ENCODE assay signal across 14 mouse cellular contexts in the genomic region with DNA sequence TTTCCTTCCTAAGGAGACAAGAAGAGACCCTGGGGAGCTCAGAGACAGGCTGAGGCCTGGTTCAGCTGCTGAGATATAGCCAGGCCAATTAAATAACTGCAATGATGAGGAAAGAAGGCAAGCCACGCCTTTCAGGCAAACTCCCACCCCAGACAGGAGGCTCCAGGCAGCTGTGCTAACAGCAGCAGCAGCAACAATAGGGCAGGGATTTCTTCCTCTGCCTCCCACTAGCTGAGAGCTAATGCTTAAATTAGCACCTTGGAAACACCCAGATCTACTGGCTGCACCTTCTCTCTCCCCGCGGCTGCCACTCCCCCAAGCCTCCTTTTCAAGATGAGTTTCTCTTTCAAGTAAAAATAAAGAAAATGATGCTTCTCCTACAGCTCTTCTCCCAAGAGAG. TPM values are rescaled to one million over a fixed set of nuclear protein-coding genes. Genes with fewer than 3 reads are reported as not detected.
DNase-seq lines count a peak whose midpoint lies in the region; ATAC-seq and TF ChIP-seq lines count a peak whose summit lies in the region.
"Had no signal": no experiment of that assay in that cellular context is flagged by ENCODE, and none has a peak within 500 bp of the region (broad histone marks: within the 10 kb centered on the region; RNA-seq: fewer than 3 reads in every experiment).

No protein-coding gene starts in this region.

- no peak for ATAC-seq in hindbrain, embryonic 11.5 days (ENCODE audit: low FRiP score)
- ATAC-seq in midbrain, embryonic 15.5 days (replicated peaks): no peak
- ATAC-seq in lung, postnatal 0 days: no peak

- H3K4me3 ChIP-seq in hindbrain, embryonic 11.5 days (ENCODE audit: low read depth, low read length): no peak overlapping the region
- no peak overlapping the region for H3K4me3 ChIP-seq in hindbrain, embryonic 10.5 days
- no peak overlapping the region for H3K4me3 ChIP-seq in midbrain, embryonic 15.5 days
- H3K4me3 ChIP-seq in lung, postnatal 0 days (ENCODE audit: low read depth, low read length): no peak overlapping the region
- H3K4me3 ChIP-seq: heart, embryonic 10.5 days; lung, embryonic 15.5 days had no signal

- no peak overlapping the region for H3K9ac ChIP-seq in hindbrain, embryonic 11.5 days (ENCODE audit: low read depth, low read length)
- H3K9ac ChIP-seq in midbrain, embryonic 15.5 days: no peak overlapping the region
- no peak overlapping the region for H3K9ac ChIP-seq in lung, postnatal 0 days (replicated peaks; ENCODE audit: low read depth)
- H3K9ac ChIP-seq: lung, embryonic 15.5 days had no signal

- peak overlapping the region; percentile 7; the same call in 1 of the 2 replicates for H3K4me2 ChIP-seq in hindbrain, embryonic 11.5 days (replicated peaks; ENCODE audit: low read depth, low read length)
- H3K4me2 ChIP-seq in midbrain, embryonic 15.5 days: peak overlapping the region; percentile 3
- H3K4me2 ChIP-seq in lung, postnatal 0 days (replicated peaks; ENCODE audit: low read depth, low read length): no peak overlapping the region
- H3K4me2 ChIP-seq: lung, embryonic 15.5 days had no signal

- H3K27me3 ChIP-seq in hindbrain, embryonic 11.5 days (ENCODE audit: control insufficient read depth, insufficient read depth, low read length): peaks cover 6% of the 10 kb centered on the region; the same call in 1 of the 2 replicates
- peaks cover 18% of the 10 kb centered on the region for H3K27me3 ChIP-seq in hindbrain, embryonic 10.5 days (ENCODE audit: insufficient read depth, poor library complexity, severe bottlenecking)
- H3K27me3 ChIP-seq in midbrain, embryonic 15.5 days (replicated peaks): no peaks in the 10 kb centered on the region
- no peaks in the 10 kb centered on the region for H3K27me3 ChIP-seq in lung, postnatal 0 days (replicated peaks; ENCODE audit: insufficient read depth, low read length)

- DNase-seq in hindbrain, embryonic 11.5 days (ENCODE audit: low spot score): no peak
- DNase-seq in hindbrain, embryonic 10.5 days (ENCODE audit: low spot score): no peak
- DNase-seq in MN1 (ENCODE audit: low spot score): peak; percentile 26
- peak; percentile 87 for DNase-seq in brain, adult 2 months (ENCODE audit: low read depth, low spot score)
- DNase-seq in lung, postnatal 14 days: no peak
- DNase-seq in spleen, adult 12 weeks (ENCODE audit: low spot score): no peak
- DNase-seq in lung, postnatal 0 days (ENCODE audit: low spot score): no peak
- DNase-seq: adrenal gland, postnatal 14 days; layer of hippocampus, postnatal 36 days; liver had no signal

- no peaks in the 10 kb centered on the region for H3K36me3 ChIP-seq in hindbrain, embryonic 11.5 days (ENCODE audit: control insufficient read depth, insufficient read depth, low read length)
- 0 out of 2 replicates have a peak, but pooled peaks cover 7% of the 10 kb centered on the region for H3K36me3 ChIP-seq in hindbrain, embryonic 10.5 days
- H3K36me3 ChIP-seq in midbrain, embryonic 15.5 days (replicated peaks): no peaks in the 10 kb centered on the region
- no peaks in the 10 kb centered on the region for H3K36me3 ChIP-seq in lung, postnatal 0 days (ENCODE audit: insufficient read depth, low read length)
- H3K36me3 ChIP-seq: heart, embryonic 10.5 days; lung, embryonic 15.5 days had no signal

- TF ChIP-seq EP300 in lung, postnatal 0 days (IDR thresholded peaks at IDR 0.05): no peak

- WGBS in hindbrain, embryonic 11.5 days: 24% methylated on average over 3 of the region's 3 CpGs
- WGBS in hindbrain, embryonic 10.5 days: 16% methylated on average over 3 of the region's 3 CpGs
- 16% methylated on average over 3 of the region's 3 CpGs for WGBS in midbrain, embryonic 15.5 days
- WGBS in lung, postnatal 0 days: 22% methylated on average over 3 of the region's 3 CpGs

- H3K4me1 ChIP-seq in hindbrain, embryonic 11.5 days (replicated peaks; ENCODE audit: control insufficient read depth, insufficient read depth, low read length): peaks cover 12% of the 10 kb centered on the region
- H3K4me1 ChIP-seq in hindbrain, embryonic 10.5 days (replicated peaks): peaks cover 42% of the 10 kb centered on the region
- H3K4me1 ChIP-seq in midbrain, embryonic 15.5 days: peaks cover 33% of the 10 kb centered on the region
- peaks cover 3% of the 10 kb centered on the region; the same call in 1 of the 2 replicates for H3K4me1 ChIP-seq in lung, postnatal 0 days (ENCODE audit: insufficient read depth, low read depth, low read length)

- peak overlapping the region; percentile 33; the same call in 1 of the 2 replicates for H3K27ac ChIP-seq in hindbrain, embryonic 11.5 days (ENCODE audit: low read depth, low read length)
- no peak overlapping the region for H3K27ac ChIP-seq in hindbrain, embryonic 10.5 days
- no peak overlapping the region for H3K27ac ChIP-seq in midbrain, embryonic 15.5 days
- no peak overlapping the region for H3K27ac ChIP-seq in lung, postnatal 0 days (ENCODE audit: low read length)
- H3K27ac ChIP-seq: heart, embryonic 10.5 days; kidney, postnatal 0 days; lung, embryonic 15.5 days had no signal

- no peak for TF ChIP-seq CTCF in lung, postnatal 0 days (IDR thresholded peaks at IDR 0.05)

- H3K9me3 ChIP-seq in hindbrain, embryonic 11.5 days (ENCODE audit: control insufficient read depth, low read length): no peaks in the 10 kb centered on the region
- no peaks in the 10 kb centered on the region for H3K9me3 ChIP-seq in hindbrain, embryonic 10.5 days
- H3K9me3 ChIP-seq in midbrain, embryonic 15.5 days: no peaks in the 10 kb centered on the region
- H3K9me3 ChIP-seq in lung, postnatal 0 days (ENCODE audit: low read length): no peaks in the 10 kb centered on the region
- H3K9me3 ChIP-seq: heart, embryonic 10.5 days; lung, embryonic 15.5 days had no signal

RNA-seq across cellular contexts. Expression of a gene that starts 3.2 kb away (rescaled TPM):
- polyA plus RNA-seq in hindbrain, embryonic 11.5 days (2014; fragmentation: Nextera tagmentation; extraction: Ambion mirVana): 11.8 and 17.6 TPM in 2 replicates
- 6.2 and 8.3 TPM in 2 replicates for polyA plus RNA-seq in hindbrain, embryonic 10.5 days (2016; fragmentation: Nextera tagmentation; extraction: Ambion mirVana)
- polyA plus RNA-seq in midbrain, embryonic 15.5 days (2015; fragmentation: Nextera tagmentation; extraction: Ambion mirVana): 16.8 and 18.3 TPM in 2 replicates
- 4.7 and 5.2 TPM in 2 replicates for polyA plus RNA-seq in lung, postnatal 0 days (2015; fragmentation: Nextera tagmentation; extraction: Ambion mirVana)

RNA-seq across cellular contexts. Expression of a gene that starts 3.5 kb away (rescaled TPM):
- 2.9 and 3.2 TPM in 2 replicates for polyA plus RNA-seq in hindbrain, embryonic 11.5 days (2014; fragmentation: Nextera tagmentation; extraction: Ambion mirVana)
- polyA plus RNA-seq in hindbrain, embryonic 10.5 days (2016; fragmentation: Nextera tagmentation; extraction: Ambion mirVana): 1.4 and 4.3 TPM in 2 replicates
- polyA plus RNA-seq in midbrain, embryonic 15.5 days (2015; fragmentation: Nextera tagmentation; extraction: Ambion mirVana): 3.3 and 3.5 TPM in 2 replicates
- 8.9 and 9.0 TPM in 2 replicates for polyA plus RNA-seq in lung, postnatal 0 days (2015; fragmentation: Nextera tagmentation; extraction: Ambion mirVana)

RNA-seq across cellular contexts. Expression of a gene that starts 49.0 kb away (rescaled TPM):
- 12.7 and 14.3 TPM in 2 replicates for polyA plus RNA-seq in hindbrain, embryonic 11.5 days (2014; fragmentation: Nextera tagmentation; extraction: Ambion mirVana)
- polyA plus RNA-seq in hindbrain, embryonic 10.5 days (2016; fragmentation: Nextera tagmentation; extraction: Ambion mirVana): 8.1 and 14.7 TPM in 2 replicates
- 13.8 and 15.5 TPM in 2 replicates for polyA plus RNA-seq in midbrain, embryonic 15.5 days (2015; fragmentation: Nextera tagmentation; extraction: Ambion mirVana)
- polyA plus RNA-seq in lung, postnatal 0 days (2015; fragmentation: Nextera tagmentation; extraction: Ambion mirVana): 37.3 and 41.4 TPM in 2 replicates

Comparison
In these comparisons a context has a peak if more than half of its experiments do, and no peak if none do; other contexts are left out.
1. DNase-seq: peak in MN1 (single experiment) and brain, adult 2 months (single experiment); none in hindbrain, embryonic 11.5 days (single experiment), hindbrain, embryonic 10.5 days (single experiment), lung, postnatal 14 days (single experiment), spleen, adult 12 weeks (single experiment) and lung, postnatal 0 days (single experiment).